Mouse (Mus musculus) CH12F3 (cell line): ENCODE measurements around the gene Ugt1a6a.

Experiments used
- in situ Hi-C: fragments of 300-500 bp; cut with MboI; formaldehyde crosslinking; loops from 2 replicates; pipeline ENCODE4 v1.14.3; 2020; ENCODE audit warnings: low sequenced_read_pairs

The Ugt1a6a gene

GRCm38 (mm10) chr1:88263778-88264177 lies 129.2 kb downstream of the Ugt1a6a start:
- in situ Hi-C loops = no loop called here

- in situ Hi-C loops = no loop called here
Measured at GRCm38 (mm10) chr1:88264237-88264868, 129.7 kb downstream of the Ugt1a6a start.

- in situ Hi-C loops = no loop called here
Measured at GRCm38 (mm10) chr1:88264869-88265240, 130.2 kb downstream of the Ugt1a6a start.

- in situ Hi-C loops = no loop called here
Measured at GRCm38 (mm10) chr1:88266123-88266522, 131.5 kb downstream of the Ugt1a6a start.

GRCm38 (mm10) chr1:88267489-88267888 lies 132.9 kb downstream of the Ugt1a6a start:
- in situ Hi-C loops = no loop called here

GRCm38 (mm10) chr1:88268070-88268469 lies 133.5 kb downstream of the Ugt1a6a start:
- in situ Hi-C loops = no loop called here
